Mouse (Mus musculus): ENCODE results near the gene Sall4.

- no peak for TF ChIP-seq POLR2A (IDR thresholded peaks at IDR 0.05; ENCODE audit: low read depth, low read length)
- peak; percentile 41; the same call in 1 of the 2 replicates for TF ChIP-seq CTCF (IDR thresholded peaks at IDR 0.05; ENCODE audit: borderline replicate concordance, insufficient read depth, low read length)
These were observed 25.1 kb downstream of the Sall4 start for GRCm38 (mm10) chr2:168742649-168743048.

Measured in embryonic fibroblast, embryonic 13.5 days (primary cell).